Mouse (Mus musculus) brain, embryonic 14.5 days (tissue): ENCODE data around the gene Pde8a.

Experiments
- CTCF ChIP-seq: fragments of 200-500 bp; IDR thresholded peaks from 2 replicates; pipeline ENCODE4 v1.5.1; 2012; ENCODE audit warnings: inconsistent platforms, mild to moderate bottlenecking, moderate library complexity, borderline replicate concordance; ENCODE audit not compliant: insufficient read depth, insufficient read length; ENCODE audit errors: extremely low read depth
- POLR2A ChIP-seq: fragments of 200-500 bp; IDR thresholded peaks from 2 replicates; pipeline ENCODE4 v1.6.1; 2012; ENCODE audit warnings: mild to moderate bottlenecking, inconsistent platforms, borderline replicate concordance; ENCODE audit not compliant: poor library complexity, insufficient read depth, insufficient read length, severe bottlenecking; ENCODE audit errors: extremely low read depth

GRCm38 (mm10) chr7:81327661-81328060 is 114.3 kb downstream of the Pde8a start:
- TF ChIP-seq CTCF (no peak), POLR2A (no peak)
